Mouse (Mus musculus) erythroblast, embryonic 14.5 days (primary cell): Measurements from ENCODE around the gene Cd19.
"Not testable (repeated sequence)": the region's sequence is repeated elsewhere in the genome, so short reads cannot be mapped to it uniquely, and the experiment has no call there.

Experiments
- GATA1 ChIP-seq: IDR thresholded peaks from 2 replicates; pipeline ENCODE4 v1.6.1; 2012; ENCODE audit warnings: low read length, inconsistent platforms, mixed read lengths
- TAL1 ChIP-seq: IDR thresholded peaks from 3 replicates; pipeline ENCODE4 v1.6.1; 2012; ENCODE audit warnings: low read length, inconsistent platforms, mixed read lengths

DNA sequence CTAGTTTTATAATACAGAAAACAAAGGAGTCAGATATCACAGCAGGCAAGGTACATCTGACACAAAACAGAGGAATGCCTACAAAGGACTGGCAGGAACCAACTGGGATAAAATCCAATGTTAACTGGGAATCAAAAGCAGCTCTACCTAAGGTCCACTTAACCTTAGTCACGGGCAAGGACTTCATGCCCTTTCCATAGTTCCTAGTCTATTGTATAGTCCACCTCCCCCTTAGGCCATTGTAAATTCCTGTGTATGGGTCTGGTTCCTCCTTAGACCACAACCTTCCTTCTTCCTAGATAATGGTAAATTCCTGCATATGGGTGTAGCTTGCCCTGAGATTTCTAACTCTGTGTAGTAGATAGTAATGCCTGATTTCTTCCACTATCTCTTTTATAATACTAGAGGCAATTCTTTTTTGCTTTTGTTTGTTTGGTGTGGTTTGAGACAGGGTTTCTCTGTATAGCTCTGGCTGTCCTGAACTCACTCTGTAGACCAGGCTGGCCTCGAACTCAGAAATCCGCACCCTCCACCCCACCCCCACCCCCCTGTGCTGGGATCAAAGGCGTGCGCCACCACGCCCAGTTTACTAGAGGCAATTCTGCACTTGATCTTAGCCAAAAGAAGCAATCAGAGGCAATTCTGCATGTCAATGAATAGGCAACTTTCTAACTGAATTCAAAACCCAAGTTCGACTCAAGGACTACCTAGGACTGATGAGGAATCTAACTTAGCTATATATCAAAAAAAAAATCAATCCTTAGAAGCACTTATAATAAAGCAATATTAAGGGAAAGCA lies 22.4 kb downstream of the Cd19 start:
- not testable (repeated sequence) for TF ChIP-seq TAL1, GATA1
